Comparison of ENCODE assay signal across 17 mouse cellular contexts in genomic region chr15:103523156-103523555, GRCm38 (mm10). TPM values are rescaled to one million over a fixed set of nuclear protein-coding genes. Genes with fewer than 3 reads are reported as not detected.
DNase-seq lines count a peak whose midpoint lies in the region; ATAC-seq lines count a peak whose summit lies in the region.
"Had no signal": no experiment of that assay in that cellular context is flagged by ENCODE, and none has a peak within 500 bp of the region (broad histone marks: within the 10 kb centered on the region; RNA-seq: fewer than 3 reads in every experiment).

No protein-coding gene starts in this region.

- H3K4me2 ChIP-seq in midbrain, embryonic 11.5 days = no peak overlapping the region
- no peak overlapping the region for H3K4me2 ChIP-seq in forebrain, embryonic 15.5 days (replicated peaks)
- H3K4me2 ChIP-seq: embryonic facial prominence, embryonic 13.5 days; liver, embryonic 13.5 days had no signal

- peaks cover 56% of the 10 kb centered on the region for H3K4me1 ChIP-seq in midbrain, embryonic 10.5 days
- H3K4me1 ChIP-seq in midbrain, embryonic 11.5 days (ENCODE audit: control insufficient read depth, insufficient read depth, low read length) = peaks cover 40% of the 10 kb centered on the region
- peaks cover 38% of the 10 kb centered on the region for H3K4me1 ChIP-seq in forebrain, embryonic 15.5 days
- H3K4me1 ChIP-seq: liver, embryonic 13.5 days had no signal

- H3K9me3 ChIP-seq in midbrain, embryonic 10.5 days (replicated peaks) = no peaks in the 10 kb centered on the region
- no peaks in the 10 kb centered on the region for H3K9me3 ChIP-seq in midbrain, embryonic 11.5 days (ENCODE audit: control insufficient read depth, low read length)
- no peaks in the 10 kb centered on the region for H3K9me3 ChIP-seq in forebrain, embryonic 15.5 days
- H3K9me3 ChIP-seq: embryonic facial prominence, embryonic 13.5 days; liver, embryonic 13.5 days had no signal

- ATAC-seq in midbrain, embryonic 11.5 days (ENCODE audit: low FRiP score) = no peak
- ATAC-seq in forebrain, embryonic 15.5 days (replicated peaks) = no peak

- peak; percentile 44 for DNase-seq in midbrain, embryonic 10.5 days (ENCODE audit: low spot score)
- DNase-seq in midbrain, embryonic 11.5 days (ENCODE audit: low spot score, missing footprints) = no peak
- peak; percentile 26 for DNase-seq in mesoderm, embryonic 11.5 days (ENCODE audit: low read depth, low spot score)
- DNase-seq in adrenal gland, postnatal 14 days = no peak
- no peak for DNase-seq in heart, adult 8-10 months (ENCODE audit: low spot score)
- DNase-seq in lung, postnatal 14 days = no peak
- DNase-seq: cerebellum, adult 9-10 months; heart, adult 11 months; liver, embryonic 13.5 days had no signal

- H3K27ac ChIP-seq in midbrain, embryonic 10.5 days (replicated peaks) = peak overlapping the region; percentile 93
- H3K27ac ChIP-seq in midbrain, embryonic 11.5 days (ENCODE audit: low read depth, low read length) = no peak overlapping the region; the same call in 1 of the 2 replicates
- H3K27ac ChIP-seq in forebrain, embryonic 15.5 days (replicated peaks) = peak overlapping the region; percentile 12; the same call in 1 of the 2 replicates
- H3K27ac ChIP-seq: embryonic facial prominence, embryonic 13.5 days; liver, embryonic 13.5 days had no signal

- no peak overlapping the region for H3K4me3 ChIP-seq in midbrain, embryonic 10.5 days
- no peak overlapping the region for H3K4me3 ChIP-seq in midbrain, embryonic 11.5 days (ENCODE audit: low read depth, low read length)
- no peak overlapping the region for H3K4me3 ChIP-seq in forebrain, embryonic 15.5 days
- H3K4me3 ChIP-seq: embryonic facial prominence, embryonic 13.5 days; liver, embryonic 13.5 days; myocyte had no signal

- H3K9ac ChIP-seq in midbrain, embryonic 11.5 days (ENCODE audit: low read length) = no peak overlapping the region
- no peak overlapping the region for H3K9ac ChIP-seq in forebrain, embryonic 15.5 days (replicated peaks)
- H3K9ac ChIP-seq: embryonic facial prominence, embryonic 13.5 days; liver, embryonic 13.5 days had no signal

- H3K36me3 ChIP-seq in midbrain, embryonic 10.5 days = peaks cover 63% of the 10 kb centered on the region
- peaks cover 10% of the 10 kb centered on the region for H3K36me3 ChIP-seq in midbrain, embryonic 11.5 days (ENCODE audit: control insufficient read depth, insufficient read depth, low read length)
- peaks cover 34% of the 10 kb centered on the region for H3K36me3 ChIP-seq in forebrain, embryonic 15.5 days
- H3K36me3 ChIP-seq: liver, embryonic 13.5 days had no signal

- WGBS in midbrain, embryonic 10.5 days = 39% methylated on average over 3 of the region's 3 CpGs
- WGBS in midbrain, embryonic 11.5 days = 41% methylated on average over 3 of the region's 3 CpGs
- 41% methylated on average over 3 of the region's 3 CpGs for WGBS in forebrain, embryonic 15.5 days

- no peaks in the 10 kb centered on the region for H3K27me3 ChIP-seq in midbrain, embryonic 10.5 days (ENCODE audit: low read depth, poor library complexity, severe bottlenecking)
- H3K27me3 ChIP-seq in midbrain, embryonic 11.5 days (ENCODE audit: control insufficient read depth, insufficient read depth, low read length) = no peaks in the 10 kb centered on the region
- no peaks in the 10 kb centered on the region for H3K27me3 ChIP-seq in forebrain, embryonic 15.5 days
- H3K27me3 ChIP-seq: embryonic facial prominence, embryonic 13.5 days; liver, embryonic 13.5 days had no signal

RNA-seq across cellular contexts. Expression of gene Ppp1r1a, which starts 14.6 kb away (rescaled TPM):
- polyA plus RNA-seq in midbrain, embryonic 10.5 days (2016; fragmentation: Nextera tagmentation; extraction: Ambion mirVana) = 38.3 and 46.7 TPM in 2 replicates
- 56.4 and 62.7 TPM in 2 replicates for polyA plus RNA-seq in midbrain, embryonic 11.5 days (2014; fragmentation: Nextera tagmentation; extraction: Ambion mirVana)
- polyA plus RNA-seq in forebrain, embryonic 15.5 days (2015; fragmentation: Nextera tagmentation; extraction: Ambion mirVana) = 100 TPM in 2 replicates
- total RNA-seq in adrenal gland, postnatal 14 days (2021) = 18.7 and 19.3 TPM in 2 replicates
- 10 to 100 TPM in 2 of 4 experiments, 1 to 10 TPM in 2; 8.7 to 15.2 (median 12.4) TPM for total RNA-seq in heart, adult 8-10 months (2022)
- polyA plus RNA-seq: myocyte had no signal

RNA-seq across cellular contexts. Expression of gene Pde1b, which starts 20.3 kb away (rescaled TPM):
- polyA plus RNA-seq in midbrain, embryonic 10.5 days (2016; fragmentation: Nextera tagmentation; extraction: Ambion mirVana) = 26.4 and 33.1 TPM in 2 replicates
- 31.8 and 35.6 TPM in 2 replicates for polyA plus RNA-seq in midbrain, embryonic 11.5 days (2014; fragmentation: Nextera tagmentation; extraction: Ambion mirVana)
- polyA plus RNA-seq in forebrain, embryonic 15.5 days (2015; fragmentation: Nextera tagmentation; extraction: Ambion mirVana) = 71.3 and 73.2 TPM in 2 replicates
- total RNA-seq in adrenal gland, postnatal 14 days (2021) = 5.2 and 8.1 TPM in 2 replicates
- total RNA-seq in heart, adult 8-10 months (2022) = 1 to 10 TPM in 3 of 4 experiments, under 1 TPM in 1; 0.79 to 2.5 (median 1.2) TPM

RNA-seq across cellular contexts. Expression of gene Glycam1, which starts 41.7 kb away (rescaled TPM):
- not detected in 2 replicates for polyA plus RNA-seq in midbrain, embryonic 10.5 days (2016; fragmentation: Nextera tagmentation; extraction: Ambion mirVana)
- polyA plus RNA-seq in midbrain, embryonic 11.5 days (2014; fragmentation: Nextera tagmentation; extraction: Ambion mirVana) = not detected in 2 replicates
- polyA plus RNA-seq in forebrain, embryonic 15.5 days (2015; fragmentation: Nextera tagmentation; extraction: Ambion mirVana) = not detected in 2 replicates
- 208 TPM in 1 of 2 replicates, not detected in the other for total RNA-seq in adrenal gland, postnatal 14 days (2021)
- not detected for total RNA-seq in heart, adult 8-10 months (2022)
- total RNA-seq: heart, postnatal 25 days had no signal
- polyA plus RNA-seq: C2C12; embryonic facial prominence, embryonic 13.5 days; kidney, embryonic 14.5 days; liver, embryonic 13.5 days; myocyte; spleen, adult 2 months; thymus, postnatal 0 days had no signal

Comparison
In these comparisons a context has a peak if more than half of its experiments do, and no peak if none do; other contexts are left out.
1. DNase-seq: peak in midbrain, embryonic 10.5 days (single experiment) and mesoderm, embryonic 11.5 days (single experiment); none in midbrain, embryonic 11.5 days (single experiment), adrenal gland, postnatal 14 days (single experiment), heart, adult 8-10 months (single experiment) and lung, postnatal 14 days (single experiment).